Mouse (Mus musculus) small intestine, adult 2 months (tissue): ENCODE results near the gene Cers6. TPM values are rescaled to one million over a fixed set of nuclear protein-coding genes. Genes with fewer than 3 reads are reported as not detected.

Experiments used
- H3K27ac ChIP-seq: fragments of 200-500 bp; 2 replicates; pipeline ENCODE4 v1.5.1; 2012; ENCODE audit warnings: low read depth, low read length, control low read depth, inconsistent platforms; ENCODE audit not compliant: insufficient read depth
- H3K27me3 ChIP-seq: fragments of 200-500 bp; 2 replicates; pipeline ENCODE4 v1.6.1; 2012; ENCODE audit warnings: mild to moderate bottlenecking, moderate library complexity, low read length, inconsistent platforms; ENCODE audit not compliant: control insufficient read depth, insufficient read depth
- H3K36me3 ChIP-seq: fragments of 200-500 bp; 2 replicates; pipeline ENCODE4 v1.6.1; 2012; ENCODE audit warnings: mild to moderate bottlenecking, low read length, control low read depth, inconsistent platforms; ENCODE audit not compliant: control insufficient read depth, insufficient read depth
- H3K4me1 ChIP-seq: fragments of 200-500 bp; 2 replicates; pipeline ENCODE4 v1.6.1; 2012; ENCODE audit warnings: low read length, inconsistent platforms, mixed read lengths; ENCODE audit not compliant: control insufficient read depth, insufficient read depth, insufficient read length
- H3K4me3 ChIP-seq: fragments of 200-500 bp; 2 replicates; pipeline ENCODE4 v1.5.1; 2012; ENCODE audit warnings: low read depth, mild to moderate bottlenecking, control low read depth, inconsistent platforms, low read length, moderate library complexity
- CTCF ChIP-seq: fragments of 200-500 bp; IDR thresholded peaks from 2 replicates; pipeline ENCODE4 v1.5.1; 2012; ENCODE audit warnings: low read depth, mild to moderate bottlenecking, control low read depth, inconsistent platforms, low read length, moderate library complexity, mixed read lengths; ENCODE audit not compliant: insufficient replicate concordance, insufficient read length; ENCODE audit errors: extremely low read depth
- POLR2A ChIP-seq: fragments of 200-500 bp; IDR thresholded peaks from 2 replicates; pipeline ENCODE4 v1.6.1; 2012; ENCODE audit warnings: low read depth, mild to moderate bottlenecking, control low read depth, inconsistent platforms, low read length, moderate library complexity
- WGBS: fragments of 180-500 bp; shearing (Covaris S2); methylation state at CpG from one replicate; pipeline ENCODE4 v1.1.7; 2018; 5-methylcytosine and 5-hydroxymethylcytosine counted together
- polyA plus RNA-seq: library from polyadenylated mRNA; depleted of rRNA; stranded (reverse); fragments of >200 nt; gene quantifications from 2 replicates; pipeline ENCODE4 v1.2.3, GENCODE M21; 2012

Cers6 gene
- polyA plus RNA-seq, 1 experiment, result 19.4 TPM

DNA sequence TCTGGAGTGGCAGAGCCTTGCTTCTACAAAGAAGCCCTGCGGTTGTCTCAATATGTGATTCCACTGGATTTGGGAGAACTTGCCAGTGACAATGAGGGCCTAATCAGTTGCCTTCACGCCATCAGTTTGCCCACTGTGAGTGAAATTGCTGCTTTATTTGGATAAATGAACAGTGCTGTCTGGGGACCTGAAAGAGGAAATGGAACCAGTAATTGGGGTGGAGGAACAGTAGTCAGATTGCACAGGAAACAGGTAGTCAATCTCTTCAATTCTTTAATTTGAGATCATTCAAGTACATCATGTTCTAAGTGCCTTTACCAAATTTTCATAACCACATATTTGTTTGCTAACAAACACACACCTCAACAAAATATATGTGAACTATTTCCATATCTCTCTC, 92.4 kb downstream of the Cers6 start:
- Histone ChIP-seq H3K27me3 (no peaks in the 10 kb centered on the region), H3K36me3 (peaks cover 7% of the 10 kb centered on the region), H3K27ac (no peak overlapping the region), H3K4me1 (no peaks in the 10 kb centered on the region), H3K4me3 (no peak overlapping the region)
- WGBS, result 93% methylated on average over 2 of the region's 2 CpGs
- no peak for TF ChIP-seq POLR2A
- no peak for TF ChIP-seq CTCF

DNA sequence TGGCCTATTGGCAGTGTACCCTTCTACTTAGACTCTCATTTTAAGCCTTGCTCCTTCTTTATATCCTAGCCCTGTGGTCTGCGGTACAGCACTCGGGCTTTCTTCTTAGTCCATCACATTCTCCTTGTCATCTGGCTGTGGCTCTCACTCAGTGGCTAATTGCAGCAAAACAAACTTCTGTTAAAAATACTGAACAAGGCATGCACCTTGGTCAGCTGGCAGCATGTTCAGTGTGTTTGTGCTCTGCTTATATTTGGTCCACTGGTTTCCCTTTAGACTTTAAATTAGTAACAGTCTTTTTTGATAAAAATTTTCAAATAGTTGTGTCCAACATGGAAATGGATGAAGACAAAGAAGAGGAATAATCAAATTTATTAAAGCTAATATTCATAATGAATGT, 94.3 kb downstream of the Cers6 start:
- H3K36me3 ChIP-seq, result peaks cover 13% of the 10 kb centered on the region; the same call in 1 of the 2 replicates
- no peaks in the 10 kb centered on the region for H3K4me1 ChIP-seq
- H3K4me3 ChIP-seq, result no peak overlapping the region
- no peak overlapping the region for H3K27ac ChIP-seq
- TF ChIP-seq CTCF (no peak), POLR2A (no peak)
- no peaks in the 10 kb centered on the region for H3K27me3 ChIP-seq
- WGBS, result 99% methylated on average over 2 of the region's 2 CpGs

DNA sequence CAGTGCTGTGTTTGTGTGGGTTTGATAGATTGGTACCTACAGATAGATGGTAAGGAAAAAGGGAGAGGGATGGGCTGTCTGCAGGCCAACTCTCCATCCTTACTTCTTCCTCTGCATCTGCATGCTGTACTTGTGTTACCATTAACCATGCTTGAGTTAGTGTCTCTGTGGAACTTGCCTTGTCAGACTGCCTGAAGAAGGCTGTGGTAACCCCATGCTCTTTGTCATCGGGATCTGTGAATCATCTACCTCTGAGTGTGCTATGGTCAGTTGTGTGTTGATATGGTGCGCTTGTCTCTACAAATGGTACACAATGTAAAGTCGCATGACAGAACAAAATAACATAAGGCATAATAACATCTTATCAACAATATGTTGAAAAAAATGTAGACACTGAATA, 94.9 kb downstream of the Cers6 start:
- H3K27me3 ChIP-seq, result no peaks in the 10 kb centered on the region
- TF ChIP-seq POLR2A (no peak), CTCF (no peak)
- peaks cover 11% of the 10 kb centered on the region; the same call in 1 of the 2 replicates for H3K36me3 ChIP-seq
- no peak overlapping the region for H3K4me3 ChIP-seq
- H3K4me1 ChIP-seq, result no peaks in the 10 kb centered on the region
- WGBS, result 92% methylated on average over 3 of the region's 3 CpGs
- no peak overlapping the region for H3K27ac ChIP-seq

DNA sequence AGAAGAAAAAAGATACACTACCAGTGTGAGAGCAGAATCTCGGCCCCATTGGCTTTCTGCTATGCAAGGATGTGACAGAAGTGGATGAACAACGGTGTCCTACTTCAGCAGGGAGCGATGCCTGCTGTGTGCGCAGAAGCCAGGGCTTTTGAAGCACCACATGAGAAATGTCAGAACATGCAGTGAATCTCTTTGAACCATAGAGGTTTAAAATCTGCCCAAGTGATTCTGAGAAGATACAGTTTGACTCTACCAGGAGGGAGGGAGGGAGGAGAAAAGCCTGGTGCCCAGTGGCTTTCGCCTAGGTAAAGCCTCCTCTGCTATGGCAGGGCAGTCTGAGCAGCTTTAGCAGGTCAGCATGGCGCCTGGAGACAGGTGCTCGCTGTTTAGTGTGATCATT, 96.6 kb downstream of the Cers6 start:
- H3K27ac ChIP-seq, result no peak overlapping the region
- WGBS, result 73% methylated on average over 7 of the region's 7 CpGs

DNA sequence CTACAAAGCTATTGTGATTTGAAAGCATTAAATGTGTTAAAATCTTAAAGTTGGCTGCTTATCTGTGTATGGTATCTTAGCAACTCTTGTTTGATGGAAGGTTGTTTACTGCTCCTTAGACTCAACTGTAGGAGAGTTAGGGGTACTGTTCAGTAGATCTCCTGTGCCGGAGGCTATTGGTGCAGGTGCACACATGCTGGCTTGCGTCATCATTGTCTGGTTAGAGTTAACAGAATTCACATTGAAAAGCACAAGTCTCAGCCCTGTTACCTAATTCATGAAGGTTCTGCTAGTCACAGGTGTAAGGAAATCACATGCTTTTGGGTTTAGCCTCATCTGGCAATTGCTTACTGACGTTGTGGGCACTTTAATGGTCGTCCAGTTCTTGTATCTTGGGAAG, 98.3 kb downstream of the Cers6 start:
- Histone ChIP-seq H3K27me3 (no peaks in the 10 kb centered on the region), H3K4me3 (no peak overlapping the region), H3K4me1 (peaks cover 2% of the 10 kb centered on the region; the same call in 1 of the 2 replicates), H3K27ac (no peak overlapping the region), H3K36me3 (peaks cover 10% of the 10 kb centered on the region; the same call in 1 of the 2 replicates)
- TF ChIP-seq POLR2A (no peak), CTCF (no peak)
- WGBS, result 86% methylated on average over 4 of the region's 4 CpGs

More for the DNA sequence above, 96.6 kb downstream of the Cers6 start:
- Histone ChIP-seq H3K4me3 (no peak overlapping the region), H3K27me3 (no peaks in the 10 kb centered on the region), H3K4me1 (no peaks in the 10 kb centered on the region), H3K36me3 (peaks cover 10% of the 10 kb centered on the region; the same call in 1 of the 2 replicates)
- TF ChIP-seq CTCF, result no peak
- no peak for TF ChIP-seq POLR2A

DNA sequence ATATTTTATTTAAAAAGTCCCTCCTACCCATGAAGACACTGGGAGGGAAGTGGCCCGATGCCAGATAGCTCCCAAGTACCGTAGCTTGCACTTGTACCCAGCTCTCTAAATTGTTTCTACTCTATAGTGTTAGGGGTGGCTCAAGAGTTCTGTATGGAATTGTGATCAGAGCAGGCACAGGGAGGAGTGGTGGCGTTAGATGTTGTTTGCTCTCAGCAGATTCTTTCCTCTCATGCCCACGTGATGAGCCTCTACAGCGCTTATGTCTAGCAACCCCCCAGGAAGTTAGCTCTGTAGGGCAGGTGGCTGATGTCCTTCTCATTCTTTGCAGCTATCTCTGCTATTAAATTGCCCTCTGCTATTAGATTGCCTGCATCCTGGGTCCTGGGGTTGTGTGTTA, 98.8 kb downstream of the Cers6 start:
- Histone ChIP-seq H3K36me3 (peaks cover 10% of the 10 kb centered on the region; the same call in 1 of the 2 replicates), H3K27me3 (no peaks in the 10 kb centered on the region), H3K4me3 (no peak overlapping the region), H3K4me1 (peaks cover 2% of the 10 kb centered on the region; the same call in 1 of the 2 replicates), H3K27ac (no peak overlapping the region)
- TF ChIP-seq CTCF (no peak), POLR2A (no peak)
- 75% methylated on average over 5 of the region's 5 CpGs for WGBS

DNA sequence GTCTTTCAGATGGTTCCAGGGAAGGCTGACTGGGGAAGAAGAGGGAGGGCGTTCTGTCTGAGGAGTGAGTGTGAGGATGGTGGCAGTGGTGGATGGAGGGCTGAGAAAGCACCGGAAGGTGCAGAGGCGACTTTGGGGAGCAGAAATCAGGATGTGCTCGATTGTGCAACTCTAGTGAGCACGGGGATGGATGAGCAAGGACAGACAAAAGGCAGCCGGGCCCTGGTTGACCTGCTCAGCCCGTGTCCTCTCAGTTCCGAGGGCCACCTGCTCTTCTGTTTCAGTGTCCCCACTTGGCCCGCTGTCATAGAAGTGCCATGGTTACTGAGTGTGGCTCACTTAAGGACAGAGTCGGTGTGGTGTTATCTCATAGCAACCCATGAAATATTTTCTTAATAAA, 99.4 kb downstream of the Cers6 start:
- WGBS, result 90% methylated on average over 10 of the region's 10 CpGs
- Histone ChIP-seq H3K27ac (no peak overlapping the region), H3K4me1 (peaks cover 2% of the 10 kb centered on the region; the same call in 1 of the 2 replicates), H3K27me3 (no peaks in the 10 kb centered on the region), H3K36me3 (peaks cover 8% of the 10 kb centered on the region), H3K4me3 (no peak overlapping the region)
- TF ChIP-seq CTCF, result no peak
- TF ChIP-seq POLR2A, result no peak

DNA sequence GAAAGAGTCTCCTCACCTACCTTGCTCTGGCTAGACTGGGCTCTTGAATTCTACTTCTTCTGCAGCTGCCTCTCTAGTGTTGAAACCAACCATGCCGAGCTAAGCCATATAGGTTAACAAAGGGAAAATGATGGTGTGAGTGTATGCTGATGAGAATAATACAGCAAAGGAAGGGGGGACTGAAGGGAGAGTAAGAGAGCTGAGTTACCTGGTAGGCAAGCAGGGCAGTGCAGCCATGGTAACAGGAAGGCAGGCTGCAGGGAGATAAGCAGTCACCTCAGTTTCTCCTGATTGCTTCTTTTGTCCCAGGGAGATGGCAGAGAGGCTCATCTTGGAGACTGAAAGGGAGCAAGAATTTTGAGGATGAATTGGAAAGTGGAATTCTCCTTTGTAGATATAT, 105.1 kb downstream of the Cers6 start:
- Histone ChIP-seq H3K36me3 (peaks cover 8% of the 10 kb centered on the region; the same call in 1 of the 2 replicates), H3K4me1 (peaks cover 2% of the 10 kb centered on the region; the same call in 1 of the 2 replicates), H3K27ac (no peak overlapping the region), H3K27me3 (no peaks in the 10 kb centered on the region), H3K4me3 (no peak overlapping the region)
- TF ChIP-seq POLR2A, result no peak
- TF ChIP-seq CTCF, result no peak
- WGBS, result 84% methylated on average over 1 of the region's 1 CpGs
